Mouse (Mus musculus): ENCODE results near the gene P3h3.
"Not testable (repeated sequence)": the region's sequence is repeated elsewhere in the genome, so short reads cannot be mapped to it uniquely, and the experiment has no call there.

P3h3 gene

GRCm38 (mm10) chr6:124829799-124830700 is 27.5 kb downstream of the P3h3 start:
- DNase-seq, result peak; percentile 94 to 98

GRCm38 (mm10) chr6:124828868-124829798 is 28.4 kb downstream of the P3h3 start, which contains the start of the genes Usp5 and Cdca3:
Usp5 (minus strand) TSS chr6:124829484.
Cdca3 (plus strand) TSS chr6:124829547.
- DNase-seq, result peak; percentile 98 to 100

- peak; percentile 58 for DNase-seq
Observed at GRCm38 (mm10) chr6:124828101-124828592, 29.4 kb downstream of the P3h3 start.

- DNase-seq, result no peak
Observed at GRCm38 (mm10) chr6:124822049-124822448, 35.5 kb downstream of the P3h3 start.

DNA sequence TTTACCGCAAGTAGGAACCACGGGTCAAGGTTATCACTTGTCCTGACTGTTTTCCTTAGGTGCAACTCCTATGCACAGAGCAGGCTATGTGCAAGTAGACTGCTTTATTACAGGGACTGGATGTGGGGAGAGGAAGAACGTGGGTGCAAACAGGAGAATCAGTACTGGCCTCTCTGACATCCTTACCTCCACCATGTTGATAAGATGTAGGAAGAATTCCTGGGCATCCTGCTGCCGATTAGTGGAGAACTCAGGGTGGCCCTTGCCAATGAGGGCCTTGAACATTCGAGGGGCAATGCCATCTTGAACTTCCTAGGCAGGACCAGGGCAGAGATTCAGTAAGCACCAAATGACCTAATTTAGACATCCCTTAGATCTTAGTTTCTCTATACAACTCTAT is 36.7 kb downstream of the P3h3 start:
- no peak for DNase-seq

DNA sequence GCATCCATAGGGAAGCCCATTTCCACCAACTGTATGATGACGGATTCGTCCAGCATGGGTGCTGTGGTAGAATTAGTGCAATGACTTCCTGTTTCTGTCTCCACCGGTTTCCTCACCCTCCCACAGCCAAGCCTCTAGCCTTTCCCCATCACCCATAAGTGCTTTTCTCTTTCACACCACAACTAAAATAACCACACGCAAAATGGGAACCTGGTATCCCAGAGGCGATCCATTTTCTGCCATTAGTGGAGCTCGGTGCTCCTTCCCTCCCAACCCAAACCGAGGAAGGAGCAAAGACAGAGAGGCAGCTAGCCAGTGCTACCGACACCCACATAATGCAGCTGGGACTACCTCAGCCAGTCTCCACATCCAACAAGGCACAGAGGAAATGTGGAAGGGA is 39.6 kb downstream of the P3h3 start:
- DNase-seq, result no peak

DNA sequence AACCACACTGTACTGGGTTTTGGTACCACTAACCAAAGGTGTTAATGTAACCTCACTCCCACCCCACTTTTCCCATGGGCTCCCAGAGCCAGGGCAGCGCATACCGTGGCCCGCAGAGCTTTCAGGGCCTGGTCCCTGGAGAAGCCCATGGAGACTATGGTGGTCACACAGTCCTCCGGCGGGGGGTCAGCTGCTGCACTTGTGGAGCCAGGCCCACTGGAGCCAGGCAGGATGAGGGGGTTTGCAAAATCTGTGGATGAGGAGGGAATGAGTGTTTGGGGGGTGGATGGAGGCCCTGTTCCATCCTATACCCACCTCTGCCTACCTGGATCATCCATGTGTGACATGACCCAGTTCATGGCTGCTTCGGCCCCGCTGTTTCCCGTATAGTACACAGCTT is 40.0 kb downstream of the P3h3 start:
- no peak for DNase-seq

GRCm38 (mm10) chr6:124817125-124817524 is 40.4 kb downstream of the P3h3 start:
- no peak for DNase-seq

DNA sequence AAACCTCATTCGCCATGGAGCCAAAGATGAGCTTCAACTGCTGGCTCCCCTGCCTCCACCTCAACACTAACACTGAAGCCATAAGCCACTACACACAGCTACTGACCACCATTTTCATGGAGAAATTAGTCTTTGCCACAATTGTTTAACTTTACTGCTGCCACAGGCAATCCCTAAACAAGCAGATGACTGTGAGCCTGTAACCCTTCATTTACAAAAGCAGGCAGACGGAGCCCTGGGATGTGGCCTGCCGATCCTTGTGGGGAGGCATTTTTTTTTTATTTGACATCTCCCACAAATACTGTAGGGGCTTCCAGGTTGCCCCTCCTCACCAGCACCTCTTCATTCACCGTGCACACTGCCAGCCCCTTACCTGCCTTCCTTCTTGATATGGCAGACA is 40.9 kb downstream of the P3h3 start:
- no peak for DNase-seq

- DNase-seq, result no peak
Observed at GRCm38 (mm10) chr6:124814858-124815774, 42.4 kb downstream of the P3h3 start.

DNA sequence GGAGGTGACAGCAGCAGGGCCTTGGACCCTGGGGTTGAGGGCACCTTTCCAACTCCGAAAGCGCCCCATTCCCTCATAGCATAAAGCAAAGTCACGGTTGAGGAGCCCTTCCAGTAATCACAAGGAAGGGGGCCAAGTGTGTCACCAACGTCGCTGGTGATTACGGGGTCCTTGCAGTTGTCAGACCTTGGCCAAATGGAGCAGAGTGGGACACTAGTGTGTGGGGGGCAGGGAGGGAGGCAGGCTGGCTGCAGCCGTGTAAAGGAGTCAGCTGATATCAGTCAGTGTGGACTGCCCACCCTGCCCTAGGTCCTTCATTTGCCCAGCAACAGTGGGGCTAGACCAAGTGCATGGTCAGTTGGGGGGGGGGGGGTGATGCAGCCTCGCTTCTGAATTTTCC is 43.1 kb downstream of the P3h3 start:
- no peak for DNase-seq

DNA sequence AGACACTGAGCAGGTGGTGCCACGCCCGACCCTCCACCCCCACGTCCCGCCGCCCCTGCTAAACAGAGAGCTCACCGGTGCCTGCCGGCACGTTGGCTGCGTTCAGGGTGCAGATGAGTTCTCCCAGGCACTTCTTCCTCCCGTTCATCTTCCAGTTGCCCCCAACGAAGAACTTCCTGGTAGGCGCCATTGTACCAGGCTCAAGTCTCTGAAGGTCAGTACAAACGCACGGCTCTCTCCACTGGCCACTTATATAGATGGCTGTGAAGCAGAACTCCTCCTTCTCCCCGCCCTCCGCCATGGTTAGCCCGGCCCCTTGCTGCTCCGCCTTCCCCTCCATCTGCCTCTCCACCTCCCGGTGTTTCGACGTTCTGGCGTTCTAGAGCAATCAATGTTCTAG is 43.6 kb downstream of the P3h3 start, which contains the start of gene Tpi1:
Gene Tpi1 (minus strand): TSS at position 364 of the 400 bp plus-strand sequence.
- DNase-seq, result peak; percentile 93

GRCm38 (mm10) chr6:124813496-124813895 is 44.1 kb downstream of the P3h3 start:
- DNase-seq, result peak; percentile 64 to 78

- peak; percentile 45 to 51 for DNase-seq
Observed at GRCm38 (mm10) chr6:124812848-124813247, 44.7 kb downstream of the P3h3 start.

GRCm38 (mm10) chr6:124811701-124812560 is 45.6 kb downstream of the P3h3 start:
- peak in 1 of 2 experiments; percentile 50 for DNase-seq

GRCm38 (mm10) chr6:124811403-124811665 is 46.2 kb downstream of the P3h3 start:
- no peak for DNase-seq

DNA sequence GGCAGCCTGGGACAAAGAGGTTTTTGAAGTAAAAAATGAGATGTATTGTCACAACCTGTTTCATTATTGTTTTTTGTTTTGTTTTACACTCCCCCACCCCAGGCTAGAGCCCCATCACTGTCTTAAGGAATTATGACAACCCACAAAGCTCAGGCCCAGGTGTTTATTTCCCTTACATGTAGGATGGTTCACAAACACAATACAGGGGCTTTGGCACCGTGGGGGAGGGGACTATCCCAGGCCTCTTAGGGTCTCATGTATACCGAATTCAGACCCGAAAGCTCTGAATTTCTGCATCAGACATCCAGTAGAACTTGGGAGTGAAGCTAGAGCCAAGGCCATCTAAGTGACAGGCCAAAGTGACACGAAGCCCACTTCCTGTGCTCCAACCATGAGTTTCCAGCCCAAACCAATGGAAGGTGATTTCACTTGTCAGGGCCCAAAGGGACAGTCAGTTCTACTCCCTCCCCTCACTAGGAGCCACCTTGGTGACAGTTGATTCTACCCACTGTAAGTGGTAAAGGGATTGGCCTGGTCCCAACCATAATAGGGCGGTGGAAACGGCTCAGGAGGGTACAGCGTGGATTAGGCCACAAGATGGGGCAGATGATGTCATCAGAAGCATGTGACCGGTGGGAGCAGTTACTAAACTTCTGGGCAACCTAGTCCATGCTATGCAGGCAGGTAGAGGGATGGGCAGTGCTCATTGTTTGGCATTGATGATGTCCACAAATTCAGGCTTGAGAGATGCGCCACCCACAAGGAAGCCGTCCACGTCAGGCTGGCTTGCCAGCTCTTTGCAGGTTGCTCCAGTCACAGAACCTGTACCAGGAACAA is 46.8 kb downstream of the P3h3 start:
- not testable (repeated sequence) for DNase-seq

DNA sequence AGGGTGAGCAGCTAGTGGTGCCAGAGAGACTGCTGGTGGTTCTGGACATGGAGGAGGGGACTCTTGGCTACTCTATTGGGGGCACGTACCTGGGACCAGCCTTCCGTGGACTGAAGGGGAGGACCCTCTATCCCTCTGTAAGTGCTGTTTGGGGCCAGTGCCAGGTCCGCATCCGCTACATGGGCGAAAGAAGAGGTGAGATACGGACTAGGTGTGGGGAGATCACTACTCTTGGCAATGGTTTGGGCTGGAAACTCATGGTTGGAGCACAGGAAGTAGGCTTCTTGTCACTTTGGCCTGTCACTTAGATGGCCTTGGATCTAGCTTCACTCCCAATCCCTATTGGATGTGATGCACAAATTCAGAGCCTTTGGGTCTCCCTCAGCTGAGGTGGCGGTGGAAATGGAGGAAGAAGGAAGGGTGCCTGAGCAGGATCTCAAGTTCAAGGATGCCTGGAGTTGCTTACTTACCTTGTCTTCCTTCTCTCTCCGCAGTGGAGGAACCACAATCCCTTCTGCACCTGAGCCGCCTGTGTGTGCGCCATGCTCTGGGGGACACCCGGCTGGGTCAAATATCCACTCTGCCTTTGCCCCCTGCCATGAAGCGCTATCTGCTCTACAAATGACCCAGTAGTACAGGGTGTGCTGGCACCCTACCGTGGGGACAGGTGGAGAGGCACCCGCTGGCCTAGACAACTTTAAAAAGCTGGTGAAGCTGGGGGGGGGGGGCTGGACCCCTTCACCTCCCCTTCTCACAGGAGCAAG is 47.6 kb downstream of the P3h3 start:
- DNase-seq, result no peak

DNA sequence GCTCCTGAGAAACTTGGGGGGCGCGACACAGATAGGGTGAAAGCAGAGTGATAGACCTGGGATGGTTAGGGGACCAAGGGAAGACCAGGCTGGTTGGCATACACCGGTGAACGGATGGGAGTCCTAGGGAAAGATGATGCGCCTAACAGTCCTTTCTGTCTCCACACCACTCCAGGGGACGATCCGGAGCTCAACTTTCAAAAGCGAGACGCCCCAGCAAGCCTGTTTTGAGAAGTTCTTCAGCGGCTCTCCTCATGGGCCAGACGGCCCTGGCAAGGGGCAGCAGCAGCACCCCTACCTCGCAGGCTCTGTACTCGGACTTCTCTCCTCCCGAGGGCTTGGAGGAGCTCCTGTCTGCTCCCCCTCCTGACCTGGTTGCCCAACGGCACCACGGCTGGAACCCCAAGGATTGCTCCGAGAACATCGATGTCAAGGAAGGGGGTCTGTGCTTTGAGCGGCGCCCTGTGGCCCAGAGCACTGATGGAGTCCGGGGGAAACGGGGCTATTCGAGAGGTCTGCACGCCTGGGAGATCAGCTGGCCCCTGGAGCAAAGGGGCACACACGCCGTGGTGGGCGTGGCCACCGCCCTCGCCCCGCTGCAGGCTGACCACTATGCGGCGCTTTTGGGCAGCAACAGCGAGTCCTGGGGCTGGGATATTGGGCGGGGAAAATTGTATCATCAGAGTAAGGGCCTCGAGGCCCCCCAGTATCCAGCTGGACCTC is 48.3 kb downstream of the P3h3 start:
- peak; percentile 87 to 93 for DNase-seq
